Mouse (Mus musculus) c-Kit-positive CD71-positive TER-119-positive erythroid progenitor cells, embryonic 14.5 days (primary cell): ENCODE measurements around the gene Tspan14.
A peak's percentile ranks its signal among the peaks of the same experiment; 100 is the strongest.

Source experiments
- DNase-seq: peaks from one replicate; pipeline ENCODE4 v3.0.0-alpha.2; 2013; ENCODE audit warnings: low spot score

Tspan14 gene

GRCm38 (mm10) chr14:40952301-40952700, 14.3 kb downstream of the Tspan14 start:
- DNase-seq, result no peak

GRCm38 (mm10) chr14:40949730-40950614, 16.6 kb downstream of the Tspan14 start:
- DNase-seq, result no peak

- no peak for DNase-seq
These were observed 17.6 kb downstream of the Tspan14 start for GRCm38 (mm10) chr14:40949047-40949446.

- DNase-seq, result no peak
These were observed 18.1 kb downstream of the Tspan14 start for GRCm38 (mm10) chr14:40948522-40948921.

GRCm38 (mm10) chr14:40947431-40948394, 18.9 kb downstream of the Tspan14 start:
- DNase-seq, result peak; percentile 86

GRCm38 (mm10) chr14:40943802-40944201, 22.8 kb downstream of the Tspan14 start:
- DNase-seq, result no peak

- DNase-seq, result no peak
These were observed 24.2 kb downstream of the Tspan14 start for GRCm38 (mm10) chr14:40942429-40942828.

GRCm38 (mm10) chr14:40938380-40938987, 28.1 kb downstream of the Tspan14 start:
- DNase-seq, result no peak

GRCm38 (mm10) chr14:40937052-40937451, 29.6 kb downstream of the Tspan14 start:
- no peak for DNase-seq

- peak; percentile 64 for DNase-seq
These were observed 31.1 kb downstream of the Tspan14 start for GRCm38 (mm10) chr14:40935481-40935880.

GRCm38 (mm10) chr14:40935054-40935453, 31.6 kb downstream of the Tspan14 start:
- no peak for DNase-seq

- DNase-seq, result no peak
These were observed 33.3 kb downstream of the Tspan14 start for GRCm38 (mm10) chr14:40933328-40933727.

- DNase-seq, result no peak
These were observed 34.4 kb downstream of the Tspan14 start for GRCm38 (mm10) chr14:40932225-40932624.

GRCm38 (mm10) chr14:40931115-40931829, 35.3 kb downstream of the Tspan14 start:
- no peak for DNase-seq

GRCm38 (mm10) chr14:40929943-40930342, 36.7 kb downstream of the Tspan14 start:
- no peak for DNase-seq

- no peak for DNase-seq
These were observed 37.7 kb downstream of the Tspan14 start for GRCm38 (mm10) chr14:40928897-40929296.

- DNase-seq, result no peak
These were observed 39.6 kb downstream of the Tspan14 start for GRCm38 (mm10) chr14:40927041-40927440.

- DNase-seq, result peak; percentile 28
These were observed 42.1 kb downstream of the Tspan14 start for GRCm38 (mm10) chr14:40924378-40925113.

- DNase-seq, result no peak
These were observed 45.4 kb downstream of the Tspan14 start for GRCm38 (mm10) chr14:40921241-40921640.

- no peak for DNase-seq
These were observed 47.1 kb downstream of the Tspan14 start for GRCm38 (mm10) chr14:40919521-40919920.

GRCm38 (mm10) chr14:40918477-40918876, 48.1 kb downstream of the Tspan14 start:
- DNase-seq, result no peak
